Mouse (Mus musculus) liver, embryonic 16.5 days (tissue): ENCODE data around the gene Wasf1. TPM values are rescaled to one million over a fixed set of nuclear protein-coding genes. Genes with fewer than 3 reads are reported as not detected.

Source experiments
- ATAC-seq: fragments of 200-750 bp; cut with Nextera tagmentation; 2 replicates; pipeline ENCODE4 v1.8.0; 2017; ENCODE audit warnings: low read depth, mild to moderate bottlenecking, moderate number of reproducible peaks, moderate library complexity
- H3K27ac ChIP-seq: fragments of 300-500 bp; sonication (generic); 2 replicates; pipeline ENCODE4 v1.5.1; 2014; ENCODE audit warnings: mild to moderate bottlenecking, low read length
- H3K27me3 ChIP-seq: fragments of 300-500 bp; sonication (generic); 2 replicates; pipeline ENCODE4 v1.6.1; 2014; ENCODE audit warnings: low read depth, low read length, mixed read lengths; ENCODE audit not compliant: control insufficient read depth, insufficient read depth
- H3K36me3 ChIP-seq: fragments of 300-500 bp; sonication (generic); 2 replicates; pipeline ENCODE4 v1.6.1; 2014; ENCODE audit warnings: mild to moderate bottlenecking; ENCODE audit not compliant: control insufficient read depth, insufficient read depth
- H3K4me1 ChIP-seq: fragments of 300-500 bp; sonication (generic); 2 replicates; pipeline ENCODE4 v1.6.1; 2014; ENCODE audit warnings: low read depth, low read length, mixed read lengths; ENCODE audit not compliant: control insufficient read depth
- H3K4me2 ChIP-seq: fragments of 300-500 bp; sonication (generic); 2 replicates; pipeline ENCODE4 v1.6.1; 2014; ENCODE audit warnings: low read depth, low read length, mixed read lengths
- H3K4me3 ChIP-seq: fragments of 300-500 bp; sonication (generic); 2 replicates; pipeline ENCODE4 v1.5.1; 2014; ENCODE audit warnings: low read depth, mild to moderate bottlenecking, low read length
- H3K9ac ChIP-seq: fragments of 300-500 bp; sonication (generic); 2 replicates; pipeline ENCODE4 v1.6.1; 2014; ENCODE audit warnings: low read depth, low read length
- H3K9me3 ChIP-seq: fragments of 300-500 bp; sonication (generic); replicated peaks from 2 replicates; pipeline ENCODE4 v1.6.1; 2016; ENCODE audit warnings: low read length; ENCODE audit not compliant: control insufficient read depth
- WGBS: fragments of 180-500 bp; shearing (Covaris S2); extraction: QIAGEN DNeasy Blood & Tissue Kit; methylation state at CpG from one replicate; pipeline ENCODE4 v1.1.7; 2014; ENCODE audit not compliant: insufficient replicate concordance; 5-methylcytosine and 5-hydroxymethylcytosine counted together
- polyA plus RNA-seq: library from polyadenylated mRNA; unstranded; fragments of >200 nt; fragmentation: Nextera tagmentation; extraction: Ambion mirVana; gene quantifications from 2 replicates; pipeline ENCODE4 v1.2.1, GENCODE M21; 2015

The Wasf1 gene
- polyA plus RNA-seq, result 0.50 and 1.3 TPM in 2 replicates

DNA sequence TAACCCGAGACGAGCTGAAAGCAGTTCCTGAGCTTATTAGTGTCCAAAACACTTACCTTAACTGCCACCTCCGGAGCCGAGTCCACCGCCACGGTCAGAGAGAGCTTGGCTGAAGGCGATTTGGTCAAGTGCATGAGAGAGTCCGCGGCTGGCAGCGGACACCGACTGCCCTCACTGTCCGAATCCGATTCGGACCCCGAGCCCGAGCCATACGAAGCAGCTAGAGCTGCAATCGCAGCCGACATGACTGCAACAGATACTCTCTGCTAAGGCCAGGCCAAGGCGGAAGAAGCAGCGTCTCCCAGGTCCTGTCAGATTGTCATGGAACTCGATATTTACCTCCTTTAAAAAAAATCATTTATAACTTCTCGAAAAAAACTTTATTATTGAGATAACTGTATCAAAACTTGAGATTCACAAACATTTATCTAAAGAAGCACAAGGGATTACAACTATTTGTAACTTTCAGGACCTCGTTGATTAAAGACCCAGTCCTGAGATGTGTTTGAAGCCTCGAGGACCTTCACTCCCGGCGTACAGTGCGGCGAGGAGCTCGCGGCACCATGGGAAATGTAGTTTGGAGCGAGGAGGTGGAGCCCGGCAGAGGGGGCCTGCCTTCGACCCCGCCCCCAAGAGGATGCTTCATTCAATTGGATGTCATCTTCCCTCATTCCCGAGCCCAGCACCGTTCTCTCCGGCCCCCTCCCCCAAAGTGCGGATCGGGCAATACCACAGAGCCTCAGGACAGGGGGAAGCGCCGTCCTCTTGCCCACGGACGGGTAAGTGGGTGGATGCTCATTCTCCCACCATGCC lies at the start of gene Wasf1, which contains the start of gene Cdc40:
Gene Wasf1, plus strand, starts transcription at position 645 of the 813 bp plus-strand sequence.
Gene Cdc40, minus strand, starts transcription at position 481 of the 813 bp plus-strand sequence.
- peak; percentile 96 for ATAC-seq

DNA sequence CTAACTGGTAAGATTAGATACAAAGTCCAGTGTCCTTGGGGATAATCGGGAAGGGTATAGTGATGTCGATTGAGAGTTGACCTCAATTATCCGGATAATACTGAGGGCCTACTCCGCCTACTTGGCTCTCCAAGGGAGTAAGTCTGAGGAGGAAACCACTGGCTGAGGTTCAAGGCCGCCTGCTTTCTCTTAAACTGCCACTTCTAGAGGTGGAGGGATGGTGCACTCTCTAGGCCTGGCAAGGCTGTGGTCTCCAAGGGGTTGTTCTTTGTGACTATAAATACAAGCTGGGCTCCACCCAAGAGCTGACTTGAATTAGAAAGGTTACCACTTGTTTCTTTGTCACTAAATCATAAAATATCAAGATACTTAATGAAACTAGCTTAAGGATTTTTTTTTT lies 43.2 kb upstream of the Wasf1 start:
- Histone ChIP-seq H3K4me2 (no peak overlapping the region), H3K27me3 (no peaks in the 10 kb centered on the region), H3K27ac (no peak overlapping the region), H3K4me1 (no peaks in the 10 kb centered on the region), H3K9me3 (no peaks in the 10 kb centered on the region), H3K4me3 (no peak overlapping the region), H3K9ac (no peak overlapping the region), H3K36me3 (peaks cover 9% of the 10 kb centered on the region; the same call in 1 of the 2 replicates)
- 81% methylated on average over 5 of the region's 5 CpGs for WGBS
- no peak for ATAC-seq

More for the DNA sequence above, at the start of gene Wasf1, which contains the start of gene Cdc40:
- peaks cover 21% of the 10 kb centered on the region for H3K4me1 ChIP-seq
- no peaks in the 10 kb centered on the region for H3K9me3 ChIP-seq
- peak within 1 kb of the TSS; percentile 70 for H3K9ac ChIP-seq
- peak within 1 kb of the TSS; percentile 70 for H3K4me3 ChIP-seq
- peaks cover 20% of the 10 kb centered on the region for H3K27me3 ChIP-seq
- H3K4me2 ChIP-seq, result peak within 1 kb of the TSS; percentile 98
- under 1% methylated on average over 44 of the region's 44 CpGs for WGBS
- H3K27ac ChIP-seq, result peak within 1 kb of the TSS; percentile 37
- H3K36me3 ChIP-seq, result no peaks in the 10 kb centered on the region

- no peaks in the 10 kb centered on the region for H3K27me3 ChIP-seq
- no peak overlapping the region for H3K4me2 ChIP-seq
- ATAC-seq, result no peak
- 81% methylated on average over 5 of the region's 5 CpGs for WGBS
- H3K9ac ChIP-seq, result no peak overlapping the region
- peaks cover 8% of the 10 kb centered on the region for H3K36me3 ChIP-seq
- no peaks in the 10 kb centered on the region for H3K4me1 ChIP-seq
- no peak overlapping the region for H3K4me3 ChIP-seq
- no peaks in the 10 kb centered on the region for H3K9me3 ChIP-seq
- H3K27ac ChIP-seq, result no peak overlapping the region
These were observed 39.4 kb upstream of the Wasf1 start for GRCm38 (mm10) chr10:40843841-40844240.

DNA sequence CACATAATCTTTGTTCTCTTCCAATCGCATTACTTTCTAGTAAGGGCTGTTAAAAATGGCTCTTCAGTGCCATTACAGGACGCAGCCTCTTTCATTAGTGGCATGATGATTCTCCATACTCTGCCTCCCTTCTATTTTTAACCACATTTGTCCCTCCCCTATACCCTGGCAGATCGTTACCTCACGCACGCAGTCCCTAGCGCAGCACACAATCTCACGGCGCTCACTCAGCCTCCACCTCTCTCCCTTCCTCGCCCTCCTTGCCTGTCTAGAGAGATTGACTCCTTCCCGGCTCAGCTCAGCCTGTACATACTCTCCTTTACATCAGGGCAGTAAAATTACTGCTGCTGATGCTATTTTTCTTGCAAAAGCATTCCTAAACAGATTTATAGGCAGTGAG lies 38.7 kb upstream of the Wasf1 start:
- peaks cover 11% of the 10 kb centered on the region for H3K36me3 ChIP-seq

GRCm38 (mm10) chr10:40845626-40846025 lies 37.6 kb upstream of the Wasf1 start:
- Histone ChIP-seq H3K4me2 (no peak overlapping the region), H3K27ac (no peak overlapping the region), H3K4me3 (no peak overlapping the region), H3K9ac (no peak overlapping the region), H3K36me3 (peaks cover 11% of the 10 kb centered on the region), H3K9me3 (no peaks in the 10 kb centered on the region), H3K4me1 (no peaks in the 10 kb centered on the region), H3K27me3 (no peaks in the 10 kb centered on the region)
- ATAC-seq, result no peak
- WGBS, result 82% methylated on average over 6 of the region's 6 CpGs

More for the DNA sequence above, 38.7 kb upstream of the Wasf1 start:
- H3K27ac ChIP-seq, result no peak overlapping the region
- H3K4me2 ChIP-seq, result no peak overlapping the region
- no peak overlapping the region for H3K9ac ChIP-seq
- 72% methylated on average over 10 of the region's 10 CpGs for WGBS
- H3K4me1 ChIP-seq, result no peaks in the 10 kb centered on the region
- no peaks in the 10 kb centered on the region for H3K27me3 ChIP-seq
- H3K9me3 ChIP-seq, result no peaks in the 10 kb centered on the region
- H3K4me3 ChIP-seq, result no peak overlapping the region
- no peak for ATAC-seq

GRCm38 (mm10) chr10:40847176-40847874 lies 36.0 kb upstream of the Wasf1 start:
- Histone ChIP-seq H3K27me3 (no peaks in the 10 kb centered on the region), H3K9me3 (no peaks in the 10 kb centered on the region), H3K4me1 (no peaks in the 10 kb centered on the region), H3K4me3 (no peak overlapping the region), H3K4me2 (no peak overlapping the region), H3K36me3 (peaks cover 6% of the 10 kb centered on the region), H3K27ac (no peak overlapping the region), H3K9ac (no peak overlapping the region)
- 82% methylated on average over 10 of the region's 10 CpGs for WGBS
- ATAC-seq, result no peak

DNA sequence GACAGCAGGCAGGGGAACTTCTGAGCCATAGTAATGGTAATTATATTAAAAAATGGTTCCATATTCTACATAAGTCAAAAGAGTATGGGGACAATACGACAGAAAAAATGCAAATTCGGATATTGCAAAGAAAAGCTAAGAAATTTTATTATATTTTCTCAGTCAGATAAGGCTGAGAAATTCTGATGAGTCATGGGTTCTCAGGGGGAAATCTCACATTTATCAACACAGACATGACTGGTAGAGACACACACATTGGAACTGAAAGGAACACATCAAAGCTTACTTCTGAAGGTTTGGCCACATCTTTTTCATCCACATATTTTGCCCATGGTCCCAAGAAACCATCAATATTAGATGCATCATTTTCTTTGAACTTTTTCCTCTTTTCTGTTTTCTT lies 32.6 kb upstream of the Wasf1 start:
- no peak for ATAC-seq
- H3K27me3 ChIP-seq, result no peaks in the 10 kb centered on the region
- 66% methylated on average over 2 of the region's 2 CpGs for WGBS
- peaks cover 6% of the 10 kb centered on the region for H3K36me3 ChIP-seq
- no peaks in the 10 kb centered on the region for H3K4me1 ChIP-seq
- no peak overlapping the region for H3K9ac ChIP-seq
- H3K4me3 ChIP-seq, result no peak overlapping the region
- no peak overlapping the region for H3K27ac ChIP-seq
- H3K4me2 ChIP-seq, result no peak overlapping the region
- no peaks in the 10 kb centered on the region for H3K9me3 ChIP-seq

- H3K36me3 ChIP-seq, result peaks cover 6% of the 10 kb centered on the region
- ATAC-seq, result no peak
- H3K4me3 ChIP-seq, result no peak overlapping the region
- H3K4me2 ChIP-seq, result no peak overlapping the region
- H3K9me3 ChIP-seq, result no peaks in the 10 kb centered on the region
- H3K4me1 ChIP-seq, result no peaks in the 10 kb centered on the region
- no peak overlapping the region for H3K27ac ChIP-seq
- H3K9ac ChIP-seq, result no peak overlapping the region
- H3K27me3 ChIP-seq, result no peaks in the 10 kb centered on the region
These were observed 32.1 kb upstream of the Wasf1 start for GRCm38 (mm10) chr10:40851138-40851537.

GRCm38 (mm10) chr10:40855616-40856015 lies 27.7 kb upstream of the Wasf1 start:
- 38% methylated on average over 2 of the region's 2 CpGs for WGBS
- Histone ChIP-seq H3K9me3 (no peaks in the 10 kb centered on the region), H3K4me1 (no peaks in the 10 kb centered on the region), H3K27ac (no peak overlapping the region), H3K4me2 (no peak overlapping the region), H3K36me3 (no peaks in the 10 kb centered on the region), H3K9ac (no peak overlapping the region), H3K4me3 (no peak overlapping the region), H3K27me3 (no peaks in the 10 kb centered on the region)
- ATAC-seq, result no peak
